Mouse (Mus musculus) C3H10T1/2 (cell line): ENCODE measurements around the gene Ggta1. TPM values are rescaled to one million over a fixed set of nuclear protein-coding genes. Genes with fewer than 3 reads are reported as not detected.

ENCODE experiments used
- polyA plus RNA-seq, 2 experiments: library from polyadenylated mRNA; unstranded; fragments of >200 nt; fragmentation: generic; extraction: Trizol; gene quantifications; one replicate each; pipeline ENCODE4 v1.2.1; 2012; ENCODE audit warnings: missing spikeins in 2 of 2

Ggta1 gene
- 10 to 100 TPM in 1 of 2 experiments, 1 to 10 TPM in 1; 3.5 to 12.9 TPM for polyA plus RNA-seq

DNA sequence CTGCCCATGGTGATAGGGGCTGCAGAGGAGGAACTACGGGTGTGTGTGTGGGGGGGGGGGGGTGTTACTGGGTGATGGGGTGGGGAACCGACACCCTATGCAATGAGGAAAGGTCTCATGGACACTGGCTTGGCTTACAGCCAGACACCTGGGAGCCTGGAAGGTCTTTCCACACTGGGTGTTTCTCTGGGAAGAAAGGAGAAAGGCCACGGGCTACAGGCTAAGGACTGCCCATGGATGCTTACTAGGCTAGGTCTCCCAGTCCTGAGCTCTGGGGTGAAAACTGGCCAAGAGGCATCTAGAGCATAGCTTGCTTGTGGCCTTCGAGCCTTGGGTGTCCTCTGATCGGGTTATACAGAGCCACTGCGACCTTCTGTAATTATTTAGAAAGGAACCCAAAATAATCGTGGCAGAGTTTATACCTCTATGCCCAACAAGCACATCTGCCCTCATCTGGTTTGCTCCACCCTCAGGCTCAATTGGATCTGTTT lies at the start of gene Ggta1:
Gene Ggta1 (minus strand): TSS at position 441 of the 491 bp plus-strand sequence.

DNA sequence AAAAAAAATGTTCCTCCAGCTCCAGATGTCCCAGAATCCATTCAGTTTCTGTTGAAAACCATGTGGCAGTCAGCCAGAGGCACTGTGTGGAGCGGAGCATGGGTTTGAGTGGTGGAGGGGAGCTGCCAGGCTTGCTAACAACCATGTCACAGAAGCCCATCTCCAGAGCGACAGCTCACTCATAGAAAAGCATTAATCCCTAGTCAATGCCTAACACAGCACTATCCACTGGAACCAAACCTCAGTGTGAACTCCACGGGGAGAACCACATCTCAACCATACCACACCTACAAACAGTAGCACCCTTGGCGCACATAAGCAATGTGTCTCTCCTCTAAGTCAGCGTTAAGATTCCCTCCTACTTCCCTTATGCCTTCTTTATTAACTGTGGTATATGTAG lies 65.9 kb downstream of the Ggta1 start, which contains the start of gene 4930402F06Rik:
Gene 4930402F06Rik (minus strand): TSS at position 80 of the 400 bp plus-strand sequence.

DNA sequence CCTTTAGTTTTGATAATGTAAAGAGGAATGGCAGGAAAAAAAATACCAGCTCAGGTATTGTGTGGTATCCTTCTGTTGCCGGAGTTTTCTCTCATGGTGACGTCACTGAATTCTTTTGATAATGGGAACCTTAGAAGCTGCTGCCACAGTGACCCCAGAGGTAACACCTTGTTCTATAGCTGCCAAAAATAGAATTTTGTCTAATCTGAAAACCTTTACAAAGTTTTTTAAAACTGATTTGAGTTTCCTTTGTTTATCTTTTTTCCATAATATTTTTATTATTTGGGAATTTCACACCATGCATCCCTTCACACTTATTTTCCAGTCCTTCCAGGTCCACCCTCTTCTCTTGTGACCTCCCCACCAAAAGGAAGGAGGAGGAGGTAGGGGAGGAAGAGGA lies 95.4 kb downstream of the Ggta1 start, which contains the start of gene 4930568D16Rik:
Gene 4930568D16Rik (minus strand): TSS at position 101 of the 400 bp plus-strand sequence.

Other genes starting within 250 kb of the Ggta1 start
- gene Gsn, start 206.9 kb downstream of the Ggta1 start, polyA plus RNA-seq, result 100 to 1,000 TPM; 263 to 964 TPM
- 100 to 1,000 TPM in 1 of 2 experiments, 10 to 100 TPM in 1; 15.7 to 105 TPM for gene Stom, start 126.3 kb downstream of the Ggta1 start, polyA plus RNA-seq
- gene 4930568D16Rik, start 95.5 kb downstream of the Ggta1 start, polyA plus RNA-seq, result not detected
- gene 4930402F06Rik, start 66.1 kb downstream of the Ggta1 start, polyA plus RNA-seq, result not detected
- 10 to 100 TPM in 1 of 2 experiments, 1 to 10 TPM in 1; 3.5 to 27.2 TPM for gene Dab2ip, start 95.0 kb upstream of the Ggta1 start, polyA plus RNA-seq